Mouse (Mus musculus) hindbrain, embryonic 12.5 days (tissue): ENCODE data around the gene Gmcl1. TPM values are rescaled to one million over a fixed set of nuclear protein-coding genes. Genes with fewer than 3 reads are reported as not detected.
A peak's percentile ranks its signal among the peaks of the same experiment; 100 is the strongest.

Experiments
- ATAC-seq: fragments of 200-750 bp; cut with Nextera tagmentation; 2 replicates; pipeline ENCODE4 v1.8.0; 2017; ENCODE audit warnings: moderate TSS enrichment; ENCODE audit not compliant: low FRiP score
- H3K27ac ChIP-seq: fragments of 300-500 bp; sonication (generic); 2 replicates; pipeline ENCODE4 v1.5.1; 2016; ENCODE audit warnings: mild to moderate bottlenecking
- H3K27me3 ChIP-seq: fragments of 300-500 bp; sonication (generic); 2 replicates; pipeline ENCODE4 v1.6.1; 2016; ENCODE audit warnings: mild to moderate bottlenecking
- H3K36me3 ChIP-seq: fragments of 300-500 bp; sonication (generic); 2 replicates; pipeline ENCODE4 v1.6.1; 2016; ENCODE audit warnings: mild to moderate bottlenecking
- H3K4me1 ChIP-seq: fragments of 300-500 bp; sonication (generic); 2 replicates; pipeline ENCODE4 v1.6.1; 2016
- H3K4me2 ChIP-seq: fragments of 300-500 bp; sonication (generic); replicated peaks from 2 replicates; pipeline ENCODE4 v1.6.1; 2016; ENCODE audit warnings: mild to moderate bottlenecking
- H3K4me3 ChIP-seq: fragments of 300-500 bp; sonication (generic); 2 replicates; pipeline ENCODE4 v1.5.1; 2016; ENCODE audit warnings: mild to moderate bottlenecking
- H3K9ac ChIP-seq: fragments of 300-500 bp; sonication (generic); 2 replicates; pipeline ENCODE4 v1.6.1; 2016; ENCODE audit warnings: mild to moderate bottlenecking, moderate library complexity
- H3K9me3 ChIP-seq: fragments of 300-500 bp; sonication (generic); replicated peaks from 2 replicates; pipeline ENCODE4 v1.6.1; 2016; ENCODE audit warnings: mild to moderate bottlenecking
- WGBS: fragments of 180-500 bp; shearing (Covaris S2); methylation state at CpG from one replicate; pipeline ENCODE4 v1.1.7; 2016; 5-methylcytosine and 5-hydroxymethylcytosine counted together
- polyA plus RNA-seq: library from polyadenylated mRNA; unstranded; fragments of >200 nt; fragmentation: Nextera tagmentation; extraction: Ambion mirVana; gene quantifications from 2 replicates; pipeline ENCODE4 v1.2.1, GENCODE M21; 2016

Gene Gmcl1
- polyA plus RNA-seq, 1 experiment from 2014 or later, result 64.4 TPM

DNA sequence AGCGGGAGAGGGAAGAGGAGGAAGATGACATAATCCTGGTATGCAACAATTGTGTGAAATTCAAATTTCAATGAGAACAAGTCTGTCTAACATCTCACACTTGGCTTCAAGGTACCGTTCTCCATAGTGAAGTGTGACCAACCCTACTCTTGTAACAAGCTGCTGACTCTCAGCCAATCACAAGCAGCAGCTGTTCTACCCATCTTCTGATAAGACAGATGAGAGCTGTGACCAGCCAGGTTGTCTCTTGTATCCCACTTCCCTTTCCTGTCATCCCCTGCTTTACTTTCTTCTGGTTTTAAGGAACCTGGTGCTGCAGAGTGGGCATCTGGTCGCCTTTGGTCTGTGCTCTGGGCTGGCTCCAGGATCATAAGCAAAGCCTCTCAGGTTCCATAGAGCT is 34.3 kb upstream of the Gmcl1 start:
- ATAC-seq, result no peak
- Histone ChIP-seq H3K27ac (no peak overlapping the region), H3K4me2 (no peak overlapping the region), H3K4me1 (no peaks in the 10 kb centered on the region), H3K9ac (no peak overlapping the region), H3K27me3 (no peaks in the 10 kb centered on the region), H3K9me3 (no peaks in the 10 kb centered on the region), H3K4me3 (no peak overlapping the region), H3K36me3 (no peaks in the 10 kb centered on the region)
- WGBS, result 76% methylated on average over 3 of the region's 3 CpGs

DNA sequence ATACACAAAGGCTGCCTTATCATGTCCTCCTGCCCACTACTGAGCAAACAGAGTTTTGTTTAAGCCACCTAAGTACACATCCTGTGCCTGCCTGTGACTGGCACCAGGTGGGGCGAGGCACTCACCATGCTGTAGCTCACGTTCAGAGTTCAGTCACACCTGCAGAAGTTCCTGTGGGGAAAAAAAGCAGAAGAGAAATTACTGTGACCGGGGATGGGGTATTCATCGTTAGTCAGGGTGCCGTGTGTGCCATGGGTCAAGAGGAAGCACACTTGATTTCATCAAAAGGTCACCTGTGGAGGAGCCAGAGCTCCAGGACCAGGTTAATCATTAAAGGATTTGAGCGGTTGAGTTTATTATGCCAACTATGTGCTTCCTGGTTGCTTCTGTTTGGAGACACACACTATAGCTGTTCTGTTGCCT is 32.5 kb upstream of the Gmcl1 start:
- Histone ChIP-seq H3K27me3 (no peaks in the 10 kb centered on the region), H3K4me3 (no peak overlapping the region), H3K4me1 (no peaks in the 10 kb centered on the region), H3K9ac (no peak overlapping the region), H3K36me3 (no peaks in the 10 kb centered on the region), H3K4me2 (no peak overlapping the region), H3K9me3 (no peaks in the 10 kb centered on the region), H3K27ac (no peak overlapping the region)
- ATAC-seq, result no peak
- WGBS, result 81% methylated on average over 6 of the region's 6 CpGs

DNA sequence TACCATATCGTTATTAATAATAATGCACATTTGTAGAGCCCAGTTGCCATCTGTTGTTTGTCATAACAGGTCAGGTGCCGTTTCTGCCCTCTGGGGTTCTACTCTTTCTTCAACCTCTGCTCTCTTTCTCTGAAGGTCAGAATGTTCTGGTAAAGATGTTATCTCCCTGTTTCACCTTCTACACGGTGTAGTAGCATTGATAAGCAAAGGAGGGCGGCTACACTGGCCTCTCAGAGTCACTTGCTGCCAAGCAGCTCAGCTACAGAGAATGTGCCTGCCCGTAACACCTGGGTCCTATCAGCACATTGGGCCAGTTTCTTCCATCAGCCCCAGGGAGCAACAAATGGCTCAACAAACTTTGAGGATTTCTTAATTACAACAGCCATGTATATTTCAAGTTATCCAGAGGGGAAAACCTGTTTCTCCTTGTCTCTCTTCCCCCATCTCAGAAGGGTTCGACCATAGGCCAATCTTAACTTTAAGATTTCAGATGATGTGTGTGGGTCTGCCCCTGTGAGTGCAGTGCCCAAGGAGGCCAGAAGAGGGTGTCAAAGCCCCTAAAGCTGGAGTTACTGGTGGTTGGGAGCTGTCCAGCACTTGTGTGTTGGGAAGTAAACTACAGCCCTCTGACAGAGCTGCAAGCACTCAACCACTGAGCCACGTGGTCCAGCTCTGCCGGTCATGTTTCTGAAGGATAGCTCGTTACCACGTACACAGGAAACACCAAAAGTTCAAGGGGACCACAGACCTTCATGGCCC is 21.1 kb upstream of the Gmcl1 start:
- Histone ChIP-seq H3K9ac (no peak overlapping the region), H3K4me3 (no peak overlapping the region), H3K4me2 (no peak overlapping the region), H3K4me1 (no peaks in the 10 kb centered on the region), H3K36me3 (no peaks in the 10 kb centered on the region), H3K27me3 (no peaks in the 10 kb centered on the region), H3K9me3 (no peaks in the 10 kb centered on the region), H3K27ac (no peak overlapping the region)
- WGBS, result 90% methylated on average over 10 of the region's 10 CpGs
- no peak for ATAC-seq

DNA sequence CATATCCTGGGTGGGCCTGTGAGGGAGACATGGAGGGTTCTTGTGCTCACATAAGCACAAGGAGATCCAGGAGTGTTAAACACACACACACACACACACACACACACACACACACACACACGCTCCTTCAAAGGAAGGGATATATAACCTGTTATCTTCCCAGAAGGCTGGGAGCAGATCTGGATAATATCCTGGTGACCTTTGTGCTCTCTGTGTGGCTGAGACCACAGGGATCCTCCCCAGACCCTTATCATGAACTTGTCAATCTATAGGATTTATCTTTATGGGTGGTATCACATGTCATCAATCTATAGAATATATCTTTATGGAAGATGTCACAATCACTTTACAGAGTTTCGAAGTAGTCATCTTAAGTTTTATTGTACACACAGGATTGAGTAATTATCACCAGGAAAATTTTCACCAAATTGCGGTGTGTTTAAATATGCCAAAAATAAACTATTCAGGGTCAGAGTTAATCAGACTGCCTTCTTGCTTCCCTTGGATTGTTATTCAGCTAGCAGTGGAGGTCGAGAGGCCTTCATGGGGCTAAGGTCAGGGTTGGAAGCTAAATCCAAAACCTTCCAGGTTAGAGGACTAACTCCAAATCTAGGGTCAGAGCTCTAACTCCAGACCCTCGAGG is 19.8 kb upstream of the Gmcl1 start:
- Histone ChIP-seq H3K9ac (no peak overlapping the region), H3K36me3 (no peaks in the 10 kb centered on the region), H3K4me3 (no peak overlapping the region), H3K4me2 (no peak overlapping the region), H3K4me1 (no peaks in the 10 kb centered on the region), H3K9me3 (no peaks in the 10 kb centered on the region), H3K27ac (no peak overlapping the region), H3K27me3 (no peaks in the 10 kb centered on the region)
- ATAC-seq, result no peak
- WGBS, result 77% methylated on average over 5 of the region's 5 CpGs

DNA sequence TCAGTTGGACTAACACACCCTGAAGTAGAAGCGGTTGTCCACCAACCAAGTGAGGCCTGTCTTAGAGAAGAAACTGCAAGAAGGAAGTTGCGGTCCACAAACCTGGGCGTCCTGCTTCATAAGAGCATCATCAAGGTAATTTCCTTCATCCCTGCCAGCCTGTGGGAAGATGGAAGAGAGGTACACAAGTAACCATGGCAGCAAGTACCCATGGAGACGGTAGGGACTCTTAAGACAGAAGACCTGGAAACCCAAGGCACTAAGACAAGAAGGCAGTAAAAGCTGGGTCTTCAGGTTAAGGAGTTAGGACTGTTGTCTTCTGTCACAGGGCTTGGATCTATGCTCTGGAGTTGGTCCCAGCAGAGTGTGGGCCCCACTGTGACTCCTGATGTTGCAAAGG is 17.8 kb upstream of the Gmcl1 start:
- 93% methylated on average over 4 of the region's 4 CpGs for WGBS
- Histone ChIP-seq H3K4me2 (no peak overlapping the region), H3K4me3 (no peak overlapping the region), H3K36me3 (no peaks in the 10 kb centered on the region), H3K4me1 (no peaks in the 10 kb centered on the region), H3K27me3 (no peaks in the 10 kb centered on the region), H3K9ac (no peak overlapping the region), H3K9me3 (no peaks in the 10 kb centered on the region), H3K27ac (no peak overlapping the region)
- ATAC-seq, result no peak

DNA sequence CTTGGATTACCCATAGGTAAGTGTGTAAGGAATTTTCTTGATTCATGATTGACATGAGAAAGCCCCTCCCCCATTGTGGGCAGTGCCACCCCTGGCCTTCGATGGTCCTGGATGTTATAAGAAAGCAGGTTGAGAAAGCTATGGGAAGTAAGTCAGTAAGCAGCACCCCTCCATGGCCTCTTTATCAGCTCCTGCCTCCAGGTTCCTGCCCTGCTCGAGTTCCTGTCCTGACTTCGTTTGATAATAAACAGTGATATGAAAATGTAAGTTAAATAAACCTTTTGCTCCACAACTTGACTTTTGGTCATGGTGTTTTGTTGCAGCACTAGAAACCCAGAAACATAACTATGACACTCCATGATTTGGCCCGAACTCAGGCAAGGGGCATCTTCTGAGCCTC is 16.6 kb upstream of the Gmcl1 start:
- Histone ChIP-seq H3K27ac (no peak overlapping the region), H3K4me3 (no peak overlapping the region), H3K4me2 (no peak overlapping the region), H3K36me3 (no peaks in the 10 kb centered on the region), H3K9me3 (no peaks in the 10 kb centered on the region), H3K9ac (no peak overlapping the region), H3K27me3 (no peaks in the 10 kb centered on the region), H3K4me1 (no peaks in the 10 kb centered on the region)
- no peak for ATAC-seq
- 89% methylated on average over 4 of the region's 4 CpGs for WGBS

DNA sequence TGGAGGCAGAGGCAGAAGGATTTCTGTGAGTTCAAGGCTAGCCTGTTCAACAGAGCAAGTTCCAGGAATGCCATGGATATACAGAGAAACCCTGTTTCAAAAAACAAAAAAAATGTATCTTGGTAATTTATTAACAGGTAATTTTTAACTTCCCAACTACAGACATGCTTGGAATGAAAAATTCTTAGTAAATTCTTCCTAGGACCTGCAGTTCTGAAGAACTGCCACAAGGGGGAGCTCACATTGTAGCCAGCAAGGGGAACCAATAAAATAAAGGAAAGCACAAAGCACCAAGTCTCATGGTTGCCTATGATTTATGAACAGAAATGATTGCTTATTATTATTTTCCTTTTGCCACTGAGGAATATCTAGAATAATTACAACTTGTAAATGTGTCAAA is 14.0 kb upstream of the Gmcl1 start:
- Histone ChIP-seq H3K4me3 (no peak overlapping the region), H3K4me2 (no peak overlapping the region)
- no peak for ATAC-seq

DNA sequence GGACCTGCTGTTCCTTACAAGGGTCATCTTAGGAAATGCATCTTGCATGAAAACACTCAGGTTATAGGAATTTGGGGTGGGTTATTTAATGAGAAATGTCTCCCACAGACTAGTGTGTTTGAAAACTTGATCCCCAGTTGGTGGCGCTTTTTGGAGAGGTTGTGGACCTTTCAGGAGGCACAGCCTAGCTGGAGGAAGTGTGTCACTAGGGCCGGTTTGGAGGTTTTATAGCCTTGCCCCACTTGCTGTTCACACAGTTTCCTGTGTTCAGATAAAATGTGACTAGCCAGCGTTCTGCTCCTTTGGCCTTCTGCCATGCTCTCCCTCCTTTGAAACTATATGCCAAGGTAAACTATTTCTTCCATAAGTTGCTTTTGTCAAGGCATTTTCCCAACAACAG is 7.5 kb upstream of the Gmcl1 start:
- H3K9ac ChIP-seq, result no peak overlapping the region
- H3K9me3 ChIP-seq, result no peaks in the 10 kb centered on the region
- H3K4me3 ChIP-seq, result no peak overlapping the region
- ATAC-seq, result no peak
- no peaks in the 10 kb centered on the region for H3K27me3 ChIP-seq
- H3K4me1 ChIP-seq, result no peaks in the 10 kb centered on the region
- WGBS, result 38% methylated on average over 3 of the region's 3 CpGs
- no peak overlapping the region for H3K4me2 ChIP-seq
- no peaks in the 10 kb centered on the region for H3K36me3 ChIP-seq
- no peak overlapping the region for H3K27ac ChIP-seq

More for the DNA sequence above, 14.0 kb upstream of the Gmcl1 start:
- H3K9ac ChIP-seq, result no peak overlapping the region
- H3K27me3 ChIP-seq, result no peaks in the 10 kb centered on the region
- no peaks in the 10 kb centered on the region for H3K4me1 ChIP-seq
- no peak overlapping the region for H3K27ac ChIP-seq
- H3K9me3 ChIP-seq, result no peaks in the 10 kb centered on the region
- no peaks in the 10 kb centered on the region for H3K36me3 ChIP-seq

DNA sequence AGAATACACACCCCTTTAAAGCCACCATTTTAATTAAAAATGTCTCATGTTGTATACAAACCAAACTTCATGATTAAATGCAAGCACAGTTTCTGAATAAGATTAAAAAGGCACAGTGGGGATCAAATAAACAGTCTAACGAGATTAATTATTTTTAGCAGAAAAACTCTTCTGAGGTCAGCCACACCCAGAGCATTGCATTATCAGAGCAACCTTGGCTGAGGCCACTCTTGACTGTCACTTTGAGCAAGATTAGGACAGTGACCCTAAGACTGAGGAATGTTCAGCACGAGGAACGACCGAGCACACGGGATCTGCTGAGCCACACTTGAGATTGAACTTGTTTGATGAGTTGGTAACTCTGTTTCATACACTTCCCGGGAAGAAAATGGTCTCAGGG is 3.6 kb upstream of the Gmcl1 start:
- Histone ChIP-seq H3K4me1 (peaks cover 7% of the 10 kb centered on the region), H3K36me3 (no peaks in the 10 kb centered on the region), H3K27me3 (no peaks in the 10 kb centered on the region), H3K4me2 (no peak overlapping the region), H3K9me3 (no peaks in the 10 kb centered on the region), H3K27ac (no peak overlapping the region), H3K9ac (no peak overlapping the region), H3K4me3 (no peak overlapping the region)
- ATAC-seq, result no peak
- 80% methylated on average over 6 of the region's 6 CpGs for WGBS

DNA sequence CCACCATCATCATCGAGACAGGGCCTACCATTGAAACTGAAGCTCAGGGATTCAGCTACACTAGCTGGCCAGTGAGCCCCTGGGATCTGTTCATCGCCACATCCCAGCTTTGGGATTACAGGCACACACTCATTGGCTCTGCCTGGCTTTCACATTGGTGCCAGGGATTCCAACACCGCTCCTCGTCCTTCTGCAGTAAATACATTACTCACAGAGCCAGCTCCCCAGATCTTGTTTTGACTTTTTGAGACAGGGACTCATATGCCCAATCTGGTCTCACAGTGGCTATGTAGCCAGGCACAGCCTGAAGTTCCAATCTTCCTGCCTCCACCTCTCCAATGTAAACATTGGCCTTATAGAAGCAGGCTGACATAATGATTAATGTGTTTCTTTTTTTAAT is 3.1 kb upstream of the Gmcl1 start:
- Histone ChIP-seq H3K27ac (no peak overlapping the region), H3K36me3 (no peaks in the 10 kb centered on the region), H3K4me3 (no peak overlapping the region), H3K27me3 (no peaks in the 10 kb centered on the region), H3K4me2 (no peak overlapping the region), H3K9me3 (no peaks in the 10 kb centered on the region), H3K9ac (no peak overlapping the region), H3K4me1 (peaks cover 9% of the 10 kb centered on the region)
- WGBS, result 87% methylated on average over 4 of the region's 4 CpGs
- ATAC-seq, result no peak

DNA sequence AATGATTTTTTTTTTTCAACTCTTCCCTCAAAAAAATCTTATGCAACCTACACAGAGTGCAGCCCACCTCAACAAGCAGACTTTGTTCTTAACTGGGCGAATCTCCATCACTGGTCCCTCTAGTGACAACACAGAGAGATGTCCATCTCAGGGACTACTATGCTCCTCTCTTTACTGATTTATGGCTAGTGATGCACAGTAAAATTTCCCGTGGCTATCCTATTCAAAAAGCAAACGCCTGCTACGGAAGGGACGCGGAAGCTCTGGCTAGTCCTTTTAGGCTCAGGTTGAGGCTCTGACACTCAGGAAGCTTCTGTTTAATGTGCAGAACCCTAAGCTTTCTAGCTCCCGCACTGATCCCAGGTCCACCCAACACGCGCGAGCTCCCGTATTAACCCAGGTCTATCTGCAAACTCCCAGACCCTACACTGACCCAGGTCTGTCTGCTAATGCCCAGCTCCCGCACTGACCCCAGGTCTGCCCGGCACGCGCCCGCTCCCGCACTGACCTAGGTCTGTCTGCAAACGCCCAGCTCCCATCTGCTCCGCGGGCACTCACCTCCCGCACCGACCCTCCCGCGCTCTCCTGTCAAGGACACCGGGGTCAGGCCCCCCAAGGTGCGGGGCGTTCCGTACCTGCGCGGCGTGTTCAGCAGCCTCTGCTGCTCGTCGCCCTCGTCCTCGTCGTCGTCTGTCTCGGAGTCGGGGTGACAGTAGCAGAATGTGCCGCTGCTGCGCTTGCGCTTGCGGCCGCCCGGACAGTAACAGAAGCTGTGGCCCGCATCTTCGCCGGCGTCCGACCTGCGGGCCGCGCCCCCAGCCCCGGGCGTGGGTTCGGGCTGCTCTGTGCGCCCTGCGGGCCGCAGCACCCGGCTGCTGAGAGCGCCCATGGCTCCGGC is 658 bp downstream of the Gmcl1 start:
- peak overlapping the region; percentile 95 for H3K9ac ChIP-seq
- H3K27ac ChIP-seq, result peak overlapping the region; percentile 94
- peak overlapping the region; percentile 79 for H3K4me2 ChIP-seq
- H3K4me3 ChIP-seq, result peak overlapping the region; percentile 97
- peaks cover under 1% of the 10 kb centered on the region; the same call in 1 of the 2 replicates for H3K36me3 ChIP-seq
- H3K4me1 ChIP-seq, result peaks cover 15% of the 10 kb centered on the region
- WGBS, result under 1% methylated on average over 60 of the region's 62 CpGs
- H3K9me3 ChIP-seq, result no peaks in the 10 kb centered on the region
- no peaks in the 10 kb centered on the region for H3K27me3 ChIP-seq
- peak; percentile 75 for ATAC-seq

DNA sequence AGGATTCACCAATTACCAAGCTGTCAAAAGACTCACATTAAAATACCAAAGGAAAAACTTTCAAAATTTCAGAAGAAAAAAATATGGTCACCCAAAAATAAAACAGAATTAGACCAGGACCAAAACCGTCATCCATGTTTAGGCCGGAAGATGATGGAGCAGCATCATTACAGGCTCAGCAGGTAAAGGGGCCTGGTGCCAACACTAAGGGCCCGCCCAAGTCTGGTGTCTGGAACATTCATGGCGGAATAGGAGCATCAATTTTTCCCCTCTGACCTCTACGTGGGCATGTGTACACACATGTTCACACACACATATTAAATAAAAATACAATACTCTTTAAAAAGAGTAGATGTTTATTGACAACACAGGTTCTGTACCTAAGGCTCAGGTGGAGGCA is 4.5 kb downstream of the Gmcl1 start:
- Histone ChIP-seq H3K4me2 (no peak overlapping the region), H3K27ac (no peak overlapping the region)
- WGBS, result 97% methylated on average over 5 of the region's 5 CpGs

More for the DNA sequence above, 4.5 kb downstream of the Gmcl1 start:
- Histone ChIP-seq H3K9me3 (no peaks in the 10 kb centered on the region), H3K4me1 (peaks cover 9% of the 10 kb centered on the region), H3K27me3 (no peaks in the 10 kb centered on the region), H3K36me3 (peaks cover 6% of the 10 kb centered on the region), H3K4me3 (no peak overlapping the region), H3K9ac (no peak overlapping the region)
- no peak for ATAC-seq
